Mouse (Mus musculus) neural tube, embryonic 12.5 days (tissue): ENCODE data around the gene Nom1. TPM values are rescaled to one million over a fixed set of nuclear protein-coding genes. Genes with fewer than 3 reads are reported as not detected.

ENCODE experiments used
- ATAC-seq: fragments of 200-750 bp; cut with Nextera tagmentation; 2 replicates; pipeline ENCODE4 v1.8.0; 2017; ENCODE audit warnings: low read depth, mild to moderate bottlenecking, moderate TSS enrichment, moderate library complexity; ENCODE audit not compliant: low FRiP score
- H3K27ac ChIP-seq: fragments of 300-500 bp; sonication (generic); 2 replicates; pipeline ENCODE4 v1.5.1; 2016
- H3K27me3 ChIP-seq: fragments of 300-500 bp; sonication (generic); replicated peaks from 2 replicates; pipeline ENCODE4 v1.6.1; 2016; ENCODE audit warnings: mild to moderate bottlenecking
- H3K36me3 ChIP-seq: fragments of 300-500 bp; sonication (generic); 2 replicates; pipeline ENCODE4 v1.6.1; 2016; ENCODE audit warnings: mild to moderate bottlenecking
- H3K4me1 ChIP-seq: fragments of 300-500 bp; sonication (generic); 2 replicates; pipeline ENCODE4 v1.6.1; 2016
- H3K4me2 ChIP-seq: fragments of 300-500 bp; sonication (generic); replicated peaks from 2 replicates; pipeline ENCODE4 v1.6.1; 2016; ENCODE audit warnings: mild to moderate bottlenecking
- H3K4me3 ChIP-seq: fragments of 300-500 bp; sonication (generic); 2 replicates; pipeline ENCODE4 v1.5.1; 2016
- H3K9ac ChIP-seq: fragments of 300-500 bp; sonication (generic); 2 replicates; pipeline ENCODE4 v1.6.1; 2016; ENCODE audit warnings: mild to moderate bottlenecking
- H3K9me3 ChIP-seq: fragments of 300-500 bp; sonication (generic); 2 replicates; pipeline ENCODE4 v1.6.1; 2016; ENCODE audit warnings: mild to moderate bottlenecking
- WGBS: fragments of 180-500 bp; shearing (Covaris S2); methylation state at CpG from one replicate; pipeline ENCODE4 v1.1.7; 2016; 5-methylcytosine and 5-hydroxymethylcytosine counted together
- polyA plus RNA-seq: library from polyadenylated mRNA; unstranded; fragments of >200 nt; fragmentation: Nextera tagmentation; extraction: Ambion mirVana; gene quantifications from 2 replicates; pipeline ENCODE4 v1.2.1, GENCODE M21; 2016

Gene Nom1
- polyA plus RNA-seq, 1 experiment from 2014 or later: 25.0 TPM

DNA sequence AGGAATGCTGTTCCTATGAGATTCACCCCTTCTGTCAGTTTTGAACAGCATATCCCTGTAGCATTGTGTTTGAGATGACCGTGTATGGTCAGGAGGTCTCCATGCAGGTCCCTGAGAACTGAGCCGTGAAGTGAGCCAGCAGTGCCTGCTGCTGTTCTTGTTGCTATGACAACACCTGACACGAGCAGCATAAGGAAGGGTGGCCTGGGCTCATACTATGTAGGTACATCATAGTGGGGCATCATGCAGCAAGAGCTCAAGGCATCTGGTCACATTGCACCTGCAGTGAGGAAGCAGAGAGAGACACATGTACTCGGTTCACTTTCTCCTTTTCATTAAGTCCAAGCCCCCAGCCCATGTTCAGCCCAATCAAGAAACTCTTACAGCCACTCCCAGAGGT, 17.9 kb downstream of the Nom1 start:
- H3K9ac ChIP-seq: no peak overlapping the region
- no peak for ATAC-seq
- H3K4me2 ChIP-seq: no peak overlapping the region
- H3K9me3 ChIP-seq: no peaks in the 10 kb centered on the region
- no peaks in the 10 kb centered on the region for H3K4me1 ChIP-seq
- 70% methylated on average over 4 of the region's 4 CpGs for WGBS
- peaks cover 70% of the 10 kb centered on the region for H3K36me3 ChIP-seq
- H3K4me3 ChIP-seq: no peak overlapping the region
- no peak overlapping the region for H3K27ac ChIP-seq
- no peaks in the 10 kb centered on the region for H3K27me3 ChIP-seq

DNA sequence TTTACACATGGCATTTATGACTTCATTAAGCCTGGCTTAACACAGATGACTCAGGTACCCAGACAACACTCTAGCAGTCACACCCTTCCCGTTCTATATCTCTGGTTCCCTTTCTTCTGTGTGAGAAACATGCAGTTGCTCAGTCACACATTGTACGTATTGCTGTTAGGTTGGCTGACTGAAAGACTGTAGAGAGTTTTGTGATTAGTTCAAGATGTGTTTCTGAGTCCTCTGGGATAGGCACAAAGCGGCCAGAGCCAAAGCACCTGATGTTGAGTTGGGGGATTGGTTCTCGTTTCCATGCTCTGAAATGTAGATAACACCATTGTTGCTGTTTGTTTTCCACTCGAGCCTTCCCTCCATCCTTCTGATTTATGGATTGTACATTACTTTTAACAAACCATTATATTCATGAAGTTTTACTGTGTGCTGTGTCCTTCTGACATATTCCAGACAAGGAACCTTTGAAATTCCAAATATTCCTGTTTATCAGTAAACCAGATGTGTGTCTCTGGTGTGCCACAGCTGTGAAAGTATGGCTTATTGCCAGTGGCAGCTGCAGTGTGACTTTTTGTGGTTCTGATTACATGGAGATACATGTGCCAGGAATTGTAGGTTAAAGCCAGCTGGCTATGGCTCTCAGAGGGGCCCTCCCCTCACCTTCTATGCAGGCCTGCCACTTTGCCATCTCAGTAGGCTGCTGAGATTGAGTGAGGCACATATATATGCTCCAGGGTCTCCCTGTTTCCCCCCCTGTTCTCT, 22.6 kb downstream of the Nom1 start:
- Histone ChIP-seq H3K4me1 (no peaks in the 10 kb centered on the region), H3K36me3 (peaks cover 42% of the 10 kb centered on the region), H3K9ac (no peak overlapping the region), H3K27me3 (no peaks in the 10 kb centered on the region), H3K27ac (no peak overlapping the region), H3K4me3 (no peak overlapping the region), H3K9me3 (no peaks in the 10 kb centered on the region), H3K4me2 (no peak overlapping the region)
- 80% methylated on average over 5 of the region's 5 CpGs for WGBS
- no peak for ATAC-seq

DNA sequence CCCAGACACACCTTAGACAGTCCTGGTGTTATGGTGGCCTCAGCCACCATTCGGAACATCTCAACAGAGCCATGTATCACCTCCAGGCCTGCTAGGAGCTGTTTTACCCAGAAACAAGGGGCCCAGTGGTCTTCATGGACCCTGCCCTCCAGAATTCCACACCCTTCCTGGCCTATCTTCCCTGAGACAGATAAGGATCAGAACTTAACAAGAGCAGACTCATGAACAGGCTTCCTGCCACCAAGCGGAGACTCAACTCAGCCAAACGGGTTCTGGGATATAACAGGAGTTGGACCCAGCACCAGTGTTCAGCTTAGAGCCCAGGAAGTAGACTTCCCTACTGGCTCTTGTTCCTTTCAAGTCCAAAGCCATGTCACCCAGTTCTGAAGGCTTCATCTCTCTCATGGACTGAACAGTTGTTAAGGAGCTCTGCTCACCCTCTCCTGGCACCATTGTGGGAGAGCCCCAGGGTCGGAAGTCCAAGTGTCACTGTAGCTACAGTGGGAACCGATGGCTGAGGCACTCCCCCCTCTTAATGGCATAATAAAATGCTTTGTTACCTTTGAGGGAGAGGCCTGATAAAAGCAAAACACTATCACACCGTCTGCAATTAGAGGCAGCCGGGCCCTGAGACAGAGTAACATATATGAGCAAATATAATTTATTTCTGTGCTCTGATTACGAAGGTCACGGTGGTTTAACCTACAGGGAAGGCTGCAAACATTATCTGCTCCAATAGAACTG, 28.7 kb downstream of the Nom1 start:
- Histone ChIP-seq H3K27me3 (peaks cover 28% of the 10 kb centered on the region), H3K4me2 (no peak overlapping the region), H3K36me3 (0 out of 2 replicates have a peak, but pooled peaks cover 7% of the 10 kb centered on the region), H3K9me3 (no peaks in the 10 kb centered on the region), H3K9ac (no peak overlapping the region), H3K4me3 (no peak overlapping the region), H3K4me1 (peaks cover 7% of the 10 kb centered on the region), H3K27ac (no peak overlapping the region)
- 52% methylated on average over 9 of the region's 9 CpGs for WGBS
- no peak for ATAC-seq

DNA sequence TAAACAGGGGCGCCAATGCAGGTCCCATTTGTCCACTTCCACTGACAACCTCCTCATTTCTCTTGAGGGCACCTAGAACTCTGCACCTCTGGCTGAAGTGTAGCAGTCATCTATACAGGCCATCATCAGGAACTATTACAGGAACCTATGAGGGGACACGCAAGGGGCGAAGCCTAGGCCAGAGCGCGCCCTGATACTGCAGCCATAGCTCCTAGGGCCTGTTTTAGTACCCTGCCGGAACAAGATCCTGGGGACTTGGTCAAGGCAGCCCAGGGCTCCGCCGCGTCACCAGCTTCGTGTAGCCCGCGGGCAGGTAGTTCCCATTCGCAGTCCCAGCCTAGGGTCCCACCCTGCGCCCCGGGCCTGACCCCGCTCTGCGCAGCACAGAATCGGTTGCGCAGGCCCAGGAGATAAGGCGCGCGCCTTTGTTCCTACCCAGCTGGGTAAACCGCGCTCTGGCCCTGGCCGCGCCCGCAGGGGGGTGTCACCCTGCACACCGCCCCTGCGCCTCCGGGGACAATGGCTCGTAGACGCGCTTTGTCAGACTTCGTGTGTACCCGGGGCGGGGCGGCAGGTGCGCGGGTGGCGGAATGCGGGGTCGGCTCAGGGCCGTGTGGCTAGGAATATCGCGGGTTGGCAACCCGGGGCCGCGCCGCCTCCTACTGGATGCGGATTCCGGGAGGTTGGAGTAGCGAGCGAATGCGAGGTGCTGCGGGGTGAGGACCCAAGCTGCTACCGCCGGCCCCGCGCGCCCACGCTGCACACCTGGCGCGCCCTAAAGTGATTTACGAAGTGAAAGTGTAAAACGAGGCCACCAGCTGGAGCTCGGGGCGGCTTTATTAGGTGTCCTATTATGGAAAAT, 33.3 kb downstream of the Nom1 start:
- 2% methylated on average over 67 of the region's 67 CpGs for WGBS
- H3K4me2 ChIP-seq: peak overlapping the region; percentile 62
- peaks cover 73% of the 10 kb centered on the region for H3K27me3 ChIP-seq
- H3K27ac ChIP-seq: no peak overlapping the region
- peak overlapping the region; percentile 29 for H3K4me3 ChIP-seq
- no peaks in the 10 kb centered on the region for H3K9me3 ChIP-seq
- ATAC-seq: peak; percentile 71
- H3K9ac ChIP-seq: peak overlapping the region; percentile 38; the same call in 1 of the 2 replicates
- no peaks in the 10 kb centered on the region for H3K36me3 ChIP-seq
- H3K4me1 ChIP-seq: peaks cover 11% of the 10 kb centered on the region

DNA sequence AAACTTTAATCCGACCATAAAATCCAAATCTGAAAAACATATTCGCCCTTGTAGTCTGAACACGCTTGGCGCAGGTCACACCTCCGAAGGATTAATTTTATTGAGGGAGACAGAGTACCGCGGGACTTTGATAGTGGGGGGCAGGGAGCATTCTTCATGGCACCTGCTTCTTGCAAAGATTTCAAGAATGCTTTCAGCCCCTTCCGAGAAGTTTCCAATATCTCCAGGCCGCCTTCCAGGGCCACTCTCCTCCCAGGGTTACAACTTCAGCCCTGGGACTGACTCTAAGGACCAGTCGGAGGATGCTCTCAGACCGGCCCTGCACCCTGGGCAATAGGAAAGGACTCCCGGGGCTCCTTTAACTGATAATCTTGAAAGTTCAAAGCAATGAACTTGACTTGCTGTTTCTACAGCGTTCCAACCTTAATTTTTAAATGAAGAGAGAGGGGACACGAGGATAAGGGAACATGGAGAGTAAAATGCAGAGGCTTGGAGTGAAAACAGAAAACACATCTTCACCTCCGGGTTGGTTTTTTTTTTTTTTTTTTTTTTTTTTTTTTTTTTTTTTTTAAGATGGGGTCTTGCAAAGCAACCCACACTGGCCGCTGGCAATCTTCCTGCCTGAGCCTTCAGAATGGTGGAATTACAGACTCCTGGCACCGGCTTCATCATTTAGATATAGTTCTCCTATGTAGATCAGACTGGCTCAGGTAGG, 34.0 kb downstream of the Nom1 start:
- peaks cover 11% of the 10 kb centered on the region for H3K4me1 ChIP-seq

DNA sequence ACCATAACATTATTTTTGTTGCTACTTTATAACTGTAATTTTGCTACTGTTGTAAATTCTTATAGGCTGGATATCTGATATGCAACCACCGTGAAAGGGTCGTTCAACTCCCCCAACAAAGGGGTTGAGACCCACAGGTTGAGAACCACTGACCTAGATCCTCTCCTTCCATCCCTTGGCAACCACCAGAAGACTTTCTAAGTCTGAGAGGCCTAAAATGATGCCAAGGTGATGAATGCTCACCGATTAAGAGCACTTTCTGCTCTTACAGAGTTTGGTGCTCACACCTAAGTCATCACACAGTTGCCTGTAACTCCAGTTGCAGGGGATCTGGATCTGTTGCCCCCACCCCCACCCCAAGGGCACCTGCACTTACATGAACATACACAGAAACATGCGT, 35.0 kb downstream of the Nom1 start:
- no peaks in the 10 kb centered on the region for H3K9me3 ChIP-seq
- H3K4me1 ChIP-seq: peaks cover 11% of the 10 kb centered on the region
- H3K36me3 ChIP-seq: no peaks in the 10 kb centered on the region
- no peak overlapping the region for H3K4me3 ChIP-seq
- WGBS: 5% methylated on average over 4 of the region's 4 CpGs
- H3K9ac ChIP-seq: no peak overlapping the region
- H3K4me2 ChIP-seq: no peak overlapping the region
- peaks cover 91% of the 10 kb centered on the region for H3K27me3 ChIP-seq
- H3K27ac ChIP-seq: no peak overlapping the region
- no peak for ATAC-seq

More for the DNA sequence above, 34.0 kb downstream of the Nom1 start:
- no peaks in the 10 kb centered on the region for H3K9me3 ChIP-seq
- WGBS: 1% methylated on average over 17 of the region's 17 CpGs
- H3K9ac ChIP-seq: no peak overlapping the region
- no peak overlapping the region for H3K27ac ChIP-seq
- H3K4me2 ChIP-seq: peak overlapping the region; percentile 62
- no peaks in the 10 kb centered on the region for H3K36me3 ChIP-seq
- H3K4me3 ChIP-seq: peak overlapping the region; percentile 29; the same call in 1 of the 2 replicates
- peaks cover 81% of the 10 kb centered on the region for H3K27me3 ChIP-seq
- ATAC-seq: no peak

DNA sequence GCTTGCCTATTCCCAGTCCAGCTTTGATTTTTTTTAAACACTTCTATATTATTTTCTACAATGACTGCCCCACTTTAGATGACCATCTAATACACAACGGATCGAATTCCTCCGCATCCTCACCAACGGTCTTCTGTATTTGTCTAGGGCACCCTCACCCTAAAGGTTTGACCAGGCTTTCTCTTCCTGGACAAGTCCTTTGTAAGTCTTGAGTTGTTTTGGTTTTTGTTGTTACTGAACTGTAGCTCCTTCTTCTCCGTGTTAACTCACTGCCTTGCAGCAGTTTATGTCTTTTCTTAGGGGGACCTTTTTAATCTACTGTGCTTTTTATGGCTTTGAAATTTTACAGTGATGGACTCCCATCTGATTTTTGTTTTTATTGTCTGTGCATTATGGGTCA, 35.8 kb downstream of the Nom1 start:
- no peak for ATAC-seq
- Histone ChIP-seq H3K27ac (no peak overlapping the region), H3K27me3 (peaks cover 98% of the 10 kb centered on the region), H3K4me1 (peaks cover 11% of the 10 kb centered on the region), H3K4me2 (no peak overlapping the region), H3K4me3 (no peak overlapping the region), H3K9ac (no peak overlapping the region), H3K9me3 (no peaks in the 10 kb centered on the region), H3K36me3 (no peaks in the 10 kb centered on the region)
- WGBS: 9% methylated on average over 5 of the region's 5 CpGs

DNA sequence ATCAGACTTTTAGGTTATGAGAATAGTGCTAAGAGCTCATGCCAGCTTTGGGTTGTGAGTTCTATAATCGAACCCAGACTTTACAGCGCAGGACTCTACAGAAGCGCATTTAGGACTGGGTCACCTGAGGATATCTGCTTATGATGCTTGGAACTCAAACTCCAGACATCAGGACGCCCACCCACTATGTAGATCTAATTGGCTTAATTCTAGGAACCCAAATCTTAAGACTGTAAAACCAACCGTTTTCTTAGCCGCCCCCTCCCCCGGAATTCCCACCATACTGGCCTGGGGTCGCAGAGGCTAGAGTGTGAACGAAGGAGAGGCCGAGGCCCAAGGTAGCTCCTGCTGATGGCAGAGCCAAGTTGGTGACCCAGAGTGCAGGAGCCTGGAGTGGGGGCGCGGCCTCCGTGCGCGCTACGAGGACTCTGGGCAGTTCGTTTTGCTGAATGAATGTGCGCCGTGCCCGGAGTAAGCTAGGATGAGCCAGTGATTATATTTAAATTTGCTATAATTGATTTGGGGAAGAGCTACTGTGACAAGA, 36.5 kb downstream of the Nom1 start:
- Histone ChIP-seq H3K27me3 (peaks cover 98% of the 10 kb centered on the region), H3K36me3 (no peaks in the 10 kb centered on the region), H3K27ac (no peak overlapping the region), H3K4me1 (peaks cover 11% of the 10 kb centered on the region), H3K4me3 (no peak overlapping the region), H3K9ac (no peak overlapping the region), H3K9me3 (no peaks in the 10 kb centered on the region), H3K4me2 (no peak overlapping the region)
- no peak for ATAC-seq
- WGBS: 2% methylated on average over 20 of the region's 20 CpGs

DNA sequence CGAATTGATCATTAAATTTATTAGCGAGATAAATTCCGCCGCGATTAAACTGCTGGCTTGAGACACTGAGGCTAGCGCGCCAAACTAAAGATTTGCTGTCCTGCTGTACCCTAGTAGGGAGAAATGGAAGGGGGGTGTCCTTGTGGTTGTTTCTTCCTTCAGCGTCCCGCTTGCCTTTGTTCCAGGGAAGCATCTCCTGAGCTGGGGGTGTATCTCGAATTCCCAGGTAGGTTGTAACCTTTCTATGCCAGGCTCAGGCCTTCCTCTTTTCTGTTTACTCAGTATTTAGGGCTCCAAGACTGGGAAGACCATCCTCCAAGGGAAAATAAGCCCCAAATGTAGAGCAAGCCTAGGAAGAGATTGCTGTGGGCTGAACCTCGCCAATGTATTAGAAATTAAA, 36.9 kb downstream of the Nom1 start:
- no peak overlapping the region for H3K27ac ChIP-seq
- H3K4me2 ChIP-seq: no peak overlapping the region
- H3K4me1 ChIP-seq: peaks cover 11% of the 10 kb centered on the region
- no peak overlapping the region for H3K9ac ChIP-seq
- no peak for ATAC-seq
- H3K27me3 ChIP-seq: peaks cover 98% of the 10 kb centered on the region
- no peaks in the 10 kb centered on the region for H3K9me3 ChIP-seq
- 2% methylated on average over 11 of the region's 11 CpGs for WGBS
- H3K4me3 ChIP-seq: no peak overlapping the region
- H3K36me3 ChIP-seq: no peaks in the 10 kb centered on the region

DNA sequence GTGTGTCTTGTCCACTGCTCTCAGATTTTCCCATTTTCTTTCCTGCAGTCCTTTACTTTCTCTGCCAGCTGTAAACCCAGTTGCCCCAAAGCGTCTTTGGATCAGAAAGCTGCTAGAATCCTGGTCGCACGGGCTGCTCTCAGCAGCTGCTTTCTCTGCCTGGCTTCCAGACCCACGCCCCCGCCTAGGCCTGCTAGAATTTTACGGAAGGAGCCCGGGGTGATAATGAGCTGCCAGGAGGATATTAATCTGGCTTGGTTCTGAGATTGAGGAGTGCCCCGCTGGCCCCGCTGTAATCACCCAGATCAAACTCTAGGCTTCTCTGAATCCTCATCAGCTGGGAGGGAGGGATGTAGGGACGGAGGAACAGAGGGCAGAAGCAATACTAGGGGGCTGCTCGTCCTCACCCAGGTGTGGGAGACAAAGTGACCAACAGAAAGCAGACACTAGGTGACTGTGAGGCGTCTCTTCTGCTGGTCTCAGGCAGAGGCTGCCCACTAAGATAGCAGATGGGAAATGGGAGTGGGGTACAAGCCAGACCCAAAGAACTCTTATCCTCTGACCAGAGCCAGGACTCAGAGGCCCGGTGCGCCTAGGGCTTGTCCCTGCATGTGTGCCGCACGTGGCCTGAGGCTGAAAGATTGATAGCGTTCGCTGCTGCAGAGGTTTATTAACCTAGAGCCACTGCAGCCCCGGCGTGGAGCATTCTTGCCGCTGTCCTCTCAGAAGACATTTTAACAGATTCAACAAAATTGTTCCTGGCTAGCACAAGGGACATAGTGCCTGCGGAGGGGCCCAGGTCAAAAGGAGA, 37.6 kb downstream of the Nom1 start:
- WGBS: under 1% methylated on average over 22 of the region's 22 CpGs
- no peaks in the 10 kb centered on the region for H3K36me3 ChIP-seq
- H3K4me1 ChIP-seq: peaks cover 11% of the 10 kb centered on the region
- no peak overlapping the region for H3K9ac ChIP-seq
- peaks cover 98% of the 10 kb centered on the region for H3K27me3 ChIP-seq
- H3K4me3 ChIP-seq: no peak overlapping the region
- no peak for ATAC-seq
- H3K4me2 ChIP-seq: no peak overlapping the region
- H3K9me3 ChIP-seq: no peaks in the 10 kb centered on the region
- H3K27ac ChIP-seq: no peak overlapping the region
